In genomic region chr10:39660269-39660655, GRCm38 (mm10) we compare ENCODE assay signal across 10 mouse cellular contexts. TPM values are rescaled to one million over a fixed set of nuclear protein-coding genes. Genes with fewer than 3 reads are reported as not detected.
DNase-seq lines count a peak whose midpoint lies in the region; ATAC-seq lines count a peak whose summit lies in the region.
"Had no signal": no experiment of that assay in that cellular context is flagged by ENCODE, and none has a peak within 500 bp of the region (broad histone marks: within the 10 kb centered on the region; RNA-seq: fewer than 3 reads in every experiment).

No protein-coding gene starts in this region.

- peaks cover 44% of the 10 kb centered on the region for H3K4me1 ChIP-seq in heart, embryonic 16.5 days (ENCODE audit: control insufficient read depth, insufficient read depth, low read length)
- peaks cover 33% of the 10 kb centered on the region for H3K4me1 ChIP-seq in embryonic facial prominence, embryonic 14.5 days (ENCODE audit: control insufficient read depth, insufficient read depth, low read length)
- peaks cover 45% of the 10 kb centered on the region for H3K4me1 ChIP-seq in hindbrain, embryonic 14.5 days (replicated peaks; ENCODE audit: control insufficient read depth, insufficient read depth, low read length)
- peaks cover 28% of the 10 kb centered on the region for H3K4me1 ChIP-seq in midbrain, embryonic 14.5 days (ENCODE audit: control insufficient read depth, insufficient read depth, low read length)

- no peak for DNase-seq in heart, postnatal 36 days
- DNase-seq in embryonic facial prominence, embryonic 14.5 days (ENCODE audit: low spot score) = peak; percentile 65
- DNase-seq in hindbrain, embryonic 14.5 days (ENCODE audit: low spot score) = no peak
- no peak for DNase-seq in midbrain, embryonic 14.5 days
- no peak for DNase-seq in spleen, adult 12 weeks (ENCODE audit: low spot score)
- no peak for DNase-seq in frontal cortex, postnatal 10 days (ENCODE audit: low spot score in 2 of 2)
- DNase-seq in spleen, postnatal 36 days (ENCODE audit: low spot score in 2 of 2) = no peak
- DNase-seq: lung, postnatal 10 days had no signal

- 0 out of 2 replicates have a peak overlapping the region, but pooled peaks have one; percentile 2 for H3K9ac ChIP-seq in heart, embryonic 16.5 days (ENCODE audit: low read length)
- no peak overlapping the region for H3K9ac ChIP-seq in embryonic facial prominence, embryonic 14.5 days (ENCODE audit: low read depth, low read length)
- H3K9ac ChIP-seq in hindbrain, embryonic 14.5 days = peak overlapping the region; percentile 28; the same call in 1 of the 2 replicates
- no peak overlapping the region; the same call in 1 of the 2 replicates for H3K9ac ChIP-seq in midbrain, embryonic 14.5 days (replicated peaks; ENCODE audit: low read length)

- WGBS in heart, embryonic 16.5 days = 60% methylated on average over 3 of the region's 3 CpGs
- WGBS in embryonic facial prominence, embryonic 14.5 days = 37% methylated on average over 3 of the region's 3 CpGs
- WGBS in hindbrain, embryonic 14.5 days = 49% methylated on average over 3 of the region's 3 CpGs
- WGBS in midbrain, embryonic 14.5 days = 52% methylated on average over 3 of the region's 3 CpGs

- H3K4me2 ChIP-seq in heart, embryonic 16.5 days (ENCODE audit: low read depth, low read length) = no peak overlapping the region
- H3K4me2 ChIP-seq in embryonic facial prominence, embryonic 14.5 days (ENCODE audit: low read depth, low read length) = peak overlapping the region; percentile 10; the same call in 1 of the 2 replicates
- H3K4me2 ChIP-seq in hindbrain, embryonic 14.5 days (replicated peaks) = no peak overlapping the region
- H3K4me2 ChIP-seq in midbrain, embryonic 14.5 days (ENCODE audit: low read length) = 0 out of 2 replicates have a peak overlapping the region, but pooled peaks have one; percentile 20

- H3K36me3 ChIP-seq in heart, embryonic 16.5 days (ENCODE audit: control insufficient read depth, insufficient read depth) = no peaks in the 10 kb centered on the region
- H3K36me3 ChIP-seq in embryonic facial prominence, embryonic 14.5 days (ENCODE audit: control insufficient read depth, insufficient read depth, low read length) = no peaks in the 10 kb centered on the region
- H3K36me3 ChIP-seq in hindbrain, embryonic 14.5 days (replicated peaks; ENCODE audit: control insufficient read depth, insufficient read depth) = 0 out of 2 replicates have a peak, but pooled peaks cover 4% of the 10 kb centered on the region
- H3K36me3 ChIP-seq in midbrain, embryonic 14.5 days (ENCODE audit: control insufficient read depth, insufficient read depth, low read length) = no peaks in the 10 kb centered on the region

- no peak for ATAC-seq in heart, embryonic 16.5 days (replicated peaks; ENCODE audit: extremely low read depth, insufficient read depth, low FRiP score)
- ATAC-seq in embryonic facial prominence, embryonic 14.5 days (ENCODE audit: low read depth) = no peak
- ATAC-seq in hindbrain, embryonic 14.5 days (ENCODE audit: low FRiP score) = no peak
- ATAC-seq in midbrain, embryonic 14.5 days (ENCODE audit: low FRiP score, low TSS enrichment) = no peak

- no peaks in the 10 kb centered on the region for H3K9me3 ChIP-seq in heart, embryonic 16.5 days (replicated peaks; ENCODE audit: control insufficient read depth, low read length)
- no peaks in the 10 kb centered on the region for H3K9me3 ChIP-seq in embryonic facial prominence, embryonic 14.5 days (ENCODE audit: control insufficient read depth, low read length)
- H3K9me3 ChIP-seq in hindbrain, embryonic 14.5 days (ENCODE audit: control insufficient read depth, low read length) = no peaks in the 10 kb centered on the region
- no peaks in the 10 kb centered on the region for H3K9me3 ChIP-seq in midbrain, embryonic 14.5 days (ENCODE audit: control insufficient read depth, low read length)

- no peak overlapping the region for H3K4me3 ChIP-seq in heart, embryonic 16.5 days (ENCODE audit: low read length)
- H3K4me3 ChIP-seq in embryonic facial prominence, embryonic 14.5 days (ENCODE audit: low read depth, low read length) = no peak overlapping the region
- no peak overlapping the region for H3K4me3 ChIP-seq in hindbrain, embryonic 14.5 days (replicated peaks; ENCODE audit: low read length)
- H3K4me3 ChIP-seq in midbrain, embryonic 14.5 days (replicated peaks; ENCODE audit: low read depth, low read length) = no peak overlapping the region

- intact Hi-C loops in heart, postnatal 36 days (cut with DNase I) = no loop called here

- no peaks in the 10 kb centered on the region for H3K27me3 ChIP-seq in heart, embryonic 16.5 days (ENCODE audit: control insufficient read depth, insufficient read depth, low read length)
- H3K27me3 ChIP-seq in embryonic facial prominence, embryonic 14.5 days (replicated peaks; ENCODE audit: control insufficient read depth, insufficient read depth, low read length) = no peaks in the 10 kb centered on the region
- no peaks in the 10 kb centered on the region for H3K27me3 ChIP-seq in hindbrain, embryonic 14.5 days (ENCODE audit: control insufficient read depth, insufficient read depth, low read length)
- no peaks in the 10 kb centered on the region for H3K27me3 ChIP-seq in midbrain, embryonic 14.5 days (ENCODE audit: control insufficient read depth, insufficient read depth, low read length)
- H3K27me3 ChIP-seq: CH12.LX had no signal

- H3K27ac ChIP-seq in heart, embryonic 16.5 days (ENCODE audit: low read length) = peak overlapping the region; percentile 94
- H3K27ac ChIP-seq in embryonic facial prominence, embryonic 14.5 days (replicated peaks; ENCODE audit: low read depth, low read length) = peak overlapping the region; percentile 88
- H3K27ac ChIP-seq in hindbrain, embryonic 14.5 days = peak overlapping the region; percentile 86
- H3K27ac ChIP-seq in midbrain, embryonic 14.5 days (replicated peaks; ENCODE audit: low read depth, low read length) = peak overlapping the region; percentile 93

RNA-seq across cellular contexts. Expression of gene Traf3ip2, which starts 47.5 kb away (rescaled TPM):
- polyA plus RNA-seq in heart, embryonic 16.5 days (2015; fragmentation: Nextera tagmentation; extraction: Ambion mirVana) = 10.7 and 12.5 TPM in 2 replicates
- 1 to 10 TPM; 7.2 to 8.0 TPM for total RNA-seq in heart, postnatal 36 days (2021)
- 12.5 and 12.9 TPM in 2 replicates for polyA plus RNA-seq in embryonic facial prominence, embryonic 14.5 days (2014; fragmentation: Nextera tagmentation; extraction: Ambion mirVana)
- 8.3 and 10.1 TPM in 2 replicates for polyA plus RNA-seq in hindbrain, embryonic 14.5 days (2014; fragmentation: Nextera tagmentation; extraction: Ambion mirVana)
- polyA plus RNA-seq in midbrain, embryonic 14.5 days (2014; fragmentation: Nextera tagmentation; extraction: Ambion mirVana) = 5.4 and 6.8 TPM in 2 replicates

Comparison
In these comparisons a context has a peak if more than half of its experiments do, and no peak if none do; other contexts are left out.
1. H3K4me2 ChIP-seq: peak in embryonic facial prominence, embryonic 14.5 days (single experiment) and midbrain, embryonic 14.5 days (single experiment); none in heart, embryonic 16.5 days (single experiment) and hindbrain, embryonic 14.5 days (single experiment).
2. H3K9ac ChIP-seq: peak in heart, embryonic 16.5 days (single experiment) and hindbrain, embryonic 14.5 days (single experiment); none in embryonic facial prominence, embryonic 14.5 days (single experiment) and midbrain, embryonic 14.5 days (single experiment).
3. Peak in every context shown above with its lines, with median percentiles within 50 percentile points of each other: H3K27ac ChIP-seq.